Mouse (Mus musculus) CH12.LX (cell line): ENCODE measurements at regions not wholly inside any gene's neighbourhood (a gene's known extent, or its start where the extent isn't known, plus 50 kb on each side); places are given as distances from the start of the nearest gene placed in this dataset.

Experiments
- DNase-seq: peaks from one replicate; pipeline ENCODE4 v3.0.0-alpha.2; 2013; ENCODE audit errors: extremely low read depth
- H3K27ac ChIP-seq: 2 replicates; pipeline ENCODE4 v1.5.1; 2012; ENCODE audit warnings: low read depth, mild to moderate bottlenecking, control low read depth, moderate library complexity; ENCODE audit not compliant: insufficient read depth
- H3K27me3 ChIP-seq: replicated peaks from 2 replicates; pipeline ENCODE3; 2012; ENCODE audit warnings: inconsistent platforms
- H3K36me3 ChIP-seq, 2 experiments: replicated peaks in 1 of 2; 2 replicates each; pipeline versions ENCODE3 to v1.6.1; 2012; ENCODE audit warnings: inconsistent platforms in 1 of 2, low read length in 1 of 2, mild to moderate bottlenecking in 1 of 2, mixed read lengths in 1 of 2, moderate library complexity in 1 of 2; ENCODE audit not compliant: control insufficient read depth in 1 of 2, insufficient read depth in 1 of 2
- H3K4me1 ChIP-seq, 2 experiments: 2 replicates each; pipeline ENCODE4 v1.6.1; 2012; ENCODE audit warnings: inconsistent platforms in 1 of 2, moderate library complexity in 1 of 2; ENCODE audit not compliant: insufficient read depth in 2 of 2, control insufficient read depth in 1 of 2
- H3K4me2 ChIP-seq: 2 replicates; pipeline ENCODE4 v1.6.1; 2012; ENCODE audit warnings: low read depth, mild to moderate bottlenecking, control low read depth; ENCODE audit not compliant: poor library complexity, insufficient read depth, severe bottlenecking
- H3K4me3 ChIP-seq, 3 experiments: fragments of 150-350 bp in 1 of 3; sonication (generic) in 1 of 3; replicated peaks in 1 of 3; 2 replicates each; pipeline versions ENCODE3 to v1.5.1; 2011 to 2012; ENCODE audit warnings: low read depth in 2 of 3, low read length in 2 of 3, mild to moderate bottlenecking in 2 of 3, moderate library complexity in 2 of 3, control low read depth in 1 of 3, improper control_type of control experiment in 1 of 3, inconsistent platforms in 1 of 3, mixed read lengths in 1 of 3; ENCODE audit not compliant: poor library complexity in 1 of 3
- H3K79me2 ChIP-seq: replicated peaks from 2 replicates; pipeline ENCODE4 v1.6.1; 2012; ENCODE audit warnings: mild to moderate bottlenecking, moderate library complexity; ENCODE audit not compliant: control insufficient read depth, poor library complexity, insufficient read depth, severe bottlenecking; ENCODE audit errors: extremely low read depth
- H3K9ac ChIP-seq: 2 replicates; pipeline ENCODE4 v1.6.1; 2012; ENCODE audit warnings: low read depth, mild to moderate bottlenecking, control low read depth, moderate library complexity; ENCODE audit not compliant: insufficient read depth
- H3K9me3 ChIP-seq: replicated peaks from 2 replicates; pipeline ENCODE3; 2012; ENCODE audit warnings: low read length, inconsistent platforms, mixed read lengths
- BHLHE40 ChIP-seq: IDR thresholded peaks from 2 replicates; pipeline ENCODE4 v1.6.1; 2011; ENCODE audit warnings: mild to moderate bottlenecking, low read depth, low read length, improper control_type of control experiment
- CTCF ChIP-seq, 2 experiments: IDR thresholded peaks in 1 of 2; conservative IDR thresholded peaks in 1 of 2; 2 replicates each; pipeline ENCODE4 v1.5.1; 2011 to 2012; ENCODE audit warnings: low read depth in 2 of 2, low read length in 2 of 2, improper control_type of control experiment in 1 of 2, inconsistent platforms in 1 of 2, mild to moderate bottlenecking in 1 of 2, moderate library complexity in 1 of 2
- E2F4 ChIP-seq: IDR thresholded peaks from 2 replicates; pipeline ENCODE4 v1.6.1; 2011; ENCODE audit warnings: low read depth, low read length, improper control_type of control experiment; ENCODE audit not compliant: insufficient replicate concordance
- EP300 ChIP-seq: IDR thresholded peaks from 2 replicates; pipeline ENCODE4 v1.6.1; 2011; ENCODE audit warnings: low read length, improper control_type of control experiment
- ETS1 ChIP-seq: conservative IDR thresholded peaks from 2 replicates; pipeline ENCODE4 v1.6.1; 2012; ENCODE audit warnings: low read depth, mild to moderate bottlenecking, inconsistent platforms, low read length, improper control_type of control experiment, moderate library complexity
- JUN ChIP-seq: IDR thresholded peaks from 2 replicates; pipeline ENCODE4 v1.6.1; 2011; ENCODE audit warnings: low read depth, mild to moderate bottlenecking, low read length, improper control_type of control experiment, moderate library complexity; ENCODE audit not compliant: insufficient read depth
- KAT2A ChIP-seq: IDR thresholded peaks from 2 replicates; pipeline ENCODE4 v1.6.1; 2012; ENCODE audit warnings: low read length, improper control_type of control experiment, inconsistent platforms; ENCODE audit not compliant: insufficient replicate concordance
- MAX ChIP-seq: IDR thresholded peaks from 2 replicates; pipeline ENCODE4 v1.6.1; 2011; ENCODE audit warnings: low read length, improper control_type of control experiment
- MAZ ChIP-seq: IDR thresholded peaks from 2 replicates; pipeline ENCODE4 v1.6.1; 2012; ENCODE audit warnings: low read depth, mild to moderate bottlenecking, inconsistent platforms, low read length, improper control_type of control experiment, moderate library complexity
- MXI1 ChIP-seq: IDR thresholded peaks from 2 replicates; pipeline ENCODE4 v1.6.1; 2011; ENCODE audit warnings: mild to moderate bottlenecking, low read depth, low read length, improper control_type of control experiment
- MYC ChIP-seq: IDR thresholded peaks from 2 replicates; pipeline ENCODE4 v1.6.1; 2011; ENCODE audit warnings: low read depth, mild to moderate bottlenecking, improper control_type of control experiment, low read length
- NELFE ChIP-seq: IDR thresholded peaks from 2 replicates; pipeline ENCODE4 v1.6.1; 2011; ENCODE audit warnings: low read depth, low read length, improper control_type of control experiment
- PAX5 ChIP-seq: IDR thresholded peaks from 2 replicates; pipeline ENCODE4 v1.6.1; 2012; ENCODE audit warnings: low read length, inconsistent platforms, mixed read lengths
- POLR2A ChIP-seq: IDR thresholded peaks from 2 replicates; pipeline ENCODE4 v1.6.1; 2011; ENCODE audit warnings: low read depth, mild to moderate bottlenecking, improper control_type of control experiment, low read length
- POLR2AphosphoS2 ChIP-seq: IDR thresholded peaks from 2 replicates; pipeline ENCODE4 v1.6.1; 2011; ENCODE audit warnings: low read depth, low read length, improper control_type of control experiment
- RCOR1 ChIP-seq: conservative IDR thresholded peaks from 2 replicates; pipeline ENCODE4 v1.6.1; 2012; ENCODE audit warnings: low read depth, mild to moderate bottlenecking, inconsistent platforms, low read length, improper control_type of control experiment
- SIN3A ChIP-seq: IDR thresholded peaks from 2 replicates; pipeline ENCODE4 v1.6.1; 2012; ENCODE audit warnings: low read length, improper control_type of control experiment, inconsistent platforms
- SMC3 ChIP-seq: IDR thresholded peaks from 2 replicates; pipeline ENCODE4 v1.6.1; 2011; ENCODE audit warnings: low read depth, low read length, improper control_type of control experiment
- TBP ChIP-seq: conservative IDR thresholded peaks from 2 replicates; pipeline ENCODE4 v1.6.1; 2011; ENCODE audit warnings: low read depth, low read length, improper control_type of control experiment
- TCF12 ChIP-seq: IDR thresholded peaks from 2 replicates; pipeline ENCODE4 v1.6.1; 2014; ENCODE audit warnings: low read depth, mild to moderate bottlenecking, inconsistent platforms, low read length, improper control_type of control experiment
- USF2 ChIP-seq: conservative IDR thresholded peaks from 2 replicates; pipeline ENCODE4 v1.6.1; 2011; ENCODE audit warnings: low read depth, low read length, improper control_type of control experiment
- ZC3H11A ChIP-seq: IDR thresholded peaks from 2 replicates; pipeline ENCODE4 v1.6.1; 2012; ENCODE audit warnings: low read depth, mild to moderate bottlenecking, inconsistent platforms, low read length, improper control_type of control experiment
- ZKSCAN1 ChIP-seq: IDR thresholded peaks from 2 replicates; pipeline ENCODE4 v1.6.1; 2012; ENCODE audit warnings: low read depth, inconsistent platforms, low read length, improper control_type of control experiment, borderline replicate concordance
- dilution Hi-C: fragments of 300-500 bp; cut with MboI; formaldehyde crosslinking; loops from 2 replicates; pipeline ENCODE4 v1.14.3; 2020; ENCODE audit warnings: low sequenced_read_pairs; ENCODE audit not compliant: extremely low pct_unique_long_range_greater_than_20kb, extremely low pct_ligation_motif_present
- in situ Hi-C: fragments of 300-500 bp; cut with MboI; formaldehyde crosslinking; loops from 3 replicates; pipeline ENCODE4 v1.14.3; 2019; ENCODE audit warnings: low sequenced_read_pairs, low pct_ligation_motif_present, low pct_unique_long_range_greater_than_20kb, mixed read lengths

GRCm38 (mm10) chr16:54983759-54984218 is 314.0 kb downstream of the Zpld1 start (continued):
- no peak; the same call in 1 of the 2 replicates for TF ChIP-seq SIN3A
- TF ChIP-seq KAT2A = no peak
- no peak for TF ChIP-seq TBP
- no peak for TF ChIP-seq JUN
- peak; percentile 81 for TF ChIP-seq SMC3
- no peak for TF ChIP-seq PAX5
- peak; percentile 64 for TF ChIP-seq ZC3H11A
- TF ChIP-seq POLR2AphosphoS2 = no peak
- TF ChIP-seq MXI1 = no peak
- no peak for TF ChIP-seq NELFE
- TF ChIP-seq CTCF (conservative IDR thresholded peaks at IDR 0.05 in 1 of 2, IDR thresholded peaks at IDR 0.05 in 1 of 2; ENCODE audit: low read depth in 2 of 2, low read length in 2 of 2) = peak; percentile 91 to 94
- TF ChIP-seq EP300 = no peak
- peak; percentile 88; the same call in 1 of the 2 replicates for TF ChIP-seq E2F4
- peak; percentile 32; the same call in 1 of the 2 replicates for TF ChIP-seq ETS1
- 0 out of 2 replicates have a peak, but pooled peaks have one; percentile 5 for TF ChIP-seq BHLHE40
- TF ChIP-seq MAX = peak; percentile 66

GRCm38 (mm10) chr16:54970356-54970755 is 327.4 kb downstream of the Zpld1 start:
- Histone ChIP-seq H3K4me3 (no peak overlapping the region), H3K4me2 (no peak overlapping the region), H3K27me3 (no peaks in the 10 kb centered on the region), H3K27ac (no peak overlapping the region), H3K9ac (no peak overlapping the region), H3K36me3 (no peaks in the 10 kb centered on the region), H3K79me2 (no peaks in the 10 kb centered on the region), H3K9me3 (peaks cover 2% of the 10 kb centered on the region), H3K4me1 (peaks cover 0 to 3% of the 10 kb centered on the region in 2 experiments; a peak in 1 of 4 replicates)
- in situ Hi-C loops (no loop called here), dilution Hi-C loops (no loop called here)
- DNase-seq = no peak
- TF ChIP-seq SMC3 = no peak
- TF ChIP-seq MYC = no peak
- TF ChIP-seq KAT2A = no peak
- TF ChIP-seq ZKSCAN1 = no peak

GRCm38 (mm10) chr16:54943808-54944315 is 353.9 kb downstream of the Zpld1 start:
- no peak overlapping the region for H3K4me2 ChIP-seq
- no peaks in the 10 kb centered on the region for H3K9me3 ChIP-seq
- H3K27ac ChIP-seq = no peak overlapping the region
- H3K4me3 ChIP-seq = no peak overlapping the region
- no peak for DNase-seq
- no peak overlapping the region for H3K9ac ChIP-seq
- H3K27me3 ChIP-seq = no peaks in the 10 kb centered on the region
- no peaks in the 10 kb centered on the region for H3K4me1 ChIP-seq
- no peaks in the 10 kb centered on the region for H3K36me3 ChIP-seq
- H3K79me2 ChIP-seq = no peaks in the 10 kb centered on the region
- in situ Hi-C loops (no loop called here), dilution Hi-C loops (no loop called here)
- TF ChIP-seq POLR2AphosphoS2 (no peak), USF2 (no peak), RCOR1 (no peak), MAZ (no peak), POLR2A (no peak), TCF12 (no peak)
